Mouse (Mus musculus): ENCODE measurements around the gene Sgsm3. TPM values are rescaled to one million over a fixed set of nuclear protein-coding genes. Genes with fewer than 3 reads are reported as not detected.

Gene Sgsm3
- total and polyA plus RNA-seq, 2 experiments from 2014 or later: 67.2 to 78.9 TPM

GRCm38 (mm10) chr15:80950055-80950454 is 27.5 kb upstream of the Sgsm3 start:
- no peak overlapping the region for H3K4me3 ChIP-seq (ENCODE audit: low read depth, low read length)
- no peak overlapping the region for H3K4me2 ChIP-seq (ENCODE audit: low read depth)
- no peak for DNase-seq
- no peak for ATAC-seq
- H3K27ac ChIP-seq (ENCODE audit: low read depth, low read length): no peak overlapping the region
- H3K4me1 ChIP-seq (ENCODE audit: insufficient read depth): peaks cover 4% of the 10 kb centered on the region; the same call in 1 of the 2 replicates
- H3K9me3 ChIP-seq (ENCODE audit: low read length): no peaks in the 10 kb centered on the region
- WGBS: 91% methylated on average over 7 of the region's 7 CpGs
- no peaks in the 10 kb centered on the region for H3K27me3 ChIP-seq (ENCODE audit: insufficient read depth, low read length)
- no peak overlapping the region for H3K9ac ChIP-seq
- peaks cover 29% of the 10 kb centered on the region for H3K36me3 ChIP-seq (ENCODE audit: insufficient read depth)
- no peak for TF ChIP-seq CTCF (IDR thresholded peaks at IDR 0.05; ENCODE audit: low read depth)

- Histone ChIP-seq H3K27ac (ENCODE audit: low read depth, low read length) (no peak overlapping the region), H3K36me3 (ENCODE audit: insufficient read depth) (peaks cover 52% of the 10 kb centered on the region)
- 92% methylated on average over 9 of the region's 9 CpGs for WGBS
Measured at GRCm38 (mm10) chr15:80953971-80954370, 23.6 kb upstream of the Sgsm3 start.

DNA sequence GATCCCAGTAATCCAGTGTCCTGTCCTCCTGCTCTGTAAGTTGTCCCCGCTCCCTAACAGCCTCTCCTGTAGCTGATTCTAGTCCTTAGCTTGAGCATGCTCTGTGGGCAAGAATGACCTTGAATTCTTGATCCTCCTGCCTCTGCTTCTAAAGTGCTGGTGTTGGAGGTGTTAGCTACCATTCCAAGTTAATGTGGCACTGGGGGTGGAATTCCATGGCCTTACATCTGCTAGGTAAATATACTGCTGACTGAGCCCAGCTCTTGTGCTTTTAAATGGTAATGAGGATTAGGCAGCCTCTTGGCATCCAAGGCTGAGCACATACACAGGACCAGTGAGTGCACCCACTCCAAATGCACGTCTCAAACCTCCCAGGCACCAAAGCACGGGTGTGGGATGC is 22.7 kb upstream of the Sgsm3 start:
- 57% methylated on average over 3 of the region's 3 CpGs for WGBS
- ATAC-seq (no peak), DNase-seq (no peak)
- Histone ChIP-seq H3K9ac (no peak overlapping the region), H3K4me1 (ENCODE audit: insufficient read depth) (no peaks in the 10 kb centered on the region), H3K27me3 (ENCODE audit: insufficient read depth, low read length) (no peaks in the 10 kb centered on the region), H3K9me3 (ENCODE audit: low read length) (no peaks in the 10 kb centered on the region), H3K36me3 (ENCODE audit: insufficient read depth) (peaks cover 58% of the 10 kb centered on the region), H3K4me2 (ENCODE audit: low read depth) (no peak overlapping the region), H3K4me3 (ENCODE audit: low read depth, low read length) (no peak overlapping the region), H3K27ac (ENCODE audit: low read depth, low read length) (no peak overlapping the region)
- TF ChIP-seq CTCF (IDR thresholded peaks at IDR 0.05; ENCODE audit: low read depth): no peak

More at GRCm38 (mm10) chr15:80953971-80954370, 23.6 kb upstream of the Sgsm3 start:
- no peak for DNase-seq
- no peak for TF ChIP-seq CTCF (IDR thresholded peaks at IDR 0.05; ENCODE audit: low read depth)
- Histone ChIP-seq H3K27me3 (ENCODE audit: insufficient read depth, low read length) (no peaks in the 10 kb centered on the region), H3K4me1 (ENCODE audit: insufficient read depth) (peaks cover 4% of the 10 kb centered on the region; the same call in 1 of the 2 replicates), H3K4me3 (ENCODE audit: low read depth, low read length) (no peak overlapping the region), H3K9ac (no peak overlapping the region), H3K9me3 (ENCODE audit: low read length) (no peaks in the 10 kb centered on the region), H3K4me2 (ENCODE audit: low read depth) (no peak overlapping the region)
- ATAC-seq: no peak

DNA sequence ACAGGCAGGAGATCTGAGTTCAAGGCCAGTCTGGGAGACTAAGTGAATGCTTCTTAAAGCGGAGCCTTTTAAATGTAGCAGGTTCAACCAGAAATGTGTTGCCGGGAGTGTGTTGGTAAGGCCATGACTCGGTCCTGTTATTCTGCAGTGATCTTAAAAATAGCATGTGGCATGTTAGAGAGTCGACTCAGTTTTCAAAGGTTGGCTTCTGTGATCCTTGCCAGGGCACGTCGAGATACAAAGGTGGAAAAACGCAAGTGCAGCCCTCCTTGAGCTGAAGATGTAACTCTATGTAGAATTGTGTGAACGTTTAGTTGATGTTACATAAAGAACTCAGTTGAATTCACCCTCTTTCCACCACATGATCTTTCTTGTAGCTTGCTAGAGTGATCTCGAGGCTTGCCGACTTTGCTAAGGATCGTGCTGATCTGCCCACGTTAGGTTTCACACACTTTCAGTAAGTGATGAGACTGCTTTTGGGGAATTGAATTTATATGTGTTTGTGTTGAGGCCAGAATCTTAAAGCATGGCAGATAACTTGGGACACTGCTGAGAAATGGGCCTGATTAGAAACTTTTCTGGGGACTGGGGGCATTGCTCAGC is 21.6 kb upstream of the Sgsm3 start:
- H3K4me2 ChIP-seq (ENCODE audit: low read depth): no peak overlapping the region
- no peaks in the 10 kb centered on the region for H3K4me1 ChIP-seq (ENCODE audit: insufficient read depth)
- H3K9me3 ChIP-seq (ENCODE audit: low read length): no peaks in the 10 kb centered on the region
- no peak overlapping the region for H3K4me3 ChIP-seq (ENCODE audit: low read depth, low read length)
- no peak for TF ChIP-seq CTCF (IDR thresholded peaks at IDR 0.05; ENCODE audit: low read depth)
- H3K27me3 ChIP-seq (ENCODE audit: insufficient read depth, low read length): no peaks in the 10 kb centered on the region
- peaks cover 68% of the 10 kb centered on the region for H3K36me3 ChIP-seq (ENCODE audit: insufficient read depth)
- 94% methylated on average over 12 of the region's 12 CpGs for WGBS
- DNase-seq (no peak), ATAC-seq (no peak)
- H3K9ac ChIP-seq: no peak overlapping the region
- no peak overlapping the region for H3K27ac ChIP-seq (ENCODE audit: low read depth, low read length)

DNA sequence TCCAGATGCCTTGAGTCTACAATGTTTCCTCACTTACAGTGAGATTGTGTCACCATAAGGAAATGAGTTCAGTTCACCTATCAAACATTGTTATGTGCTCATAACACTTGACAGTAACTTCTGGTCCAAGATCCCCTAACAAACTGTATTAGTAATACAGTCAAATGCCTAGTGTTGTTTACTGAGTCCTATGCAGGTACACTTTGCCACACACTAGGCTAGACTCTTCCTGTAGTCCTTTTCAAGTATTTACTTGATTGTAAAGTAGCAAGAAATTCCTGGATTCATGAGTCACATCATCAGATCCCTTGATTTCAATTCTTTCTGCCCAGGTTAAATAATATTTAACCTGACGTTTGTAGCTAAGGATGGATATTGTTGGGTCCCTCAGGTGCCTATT is 8.2 kb upstream of the Sgsm3 start:
- Histone ChIP-seq H3K27ac (ENCODE audit: low read depth, low read length) (no peak overlapping the region), H3K27me3 (ENCODE audit: insufficient read depth, low read length) (no peaks in the 10 kb centered on the region), H3K9me3 (ENCODE audit: low read length) (no peaks in the 10 kb centered on the region), H3K36me3 (ENCODE audit: insufficient read depth) (peaks cover 50% of the 10 kb centered on the region), H3K4me1 (ENCODE audit: insufficient read depth) (no peaks in the 10 kb centered on the region), H3K4me3 (ENCODE audit: low read depth, low read length) (no peak overlapping the region), H3K9ac (no peak overlapping the region), H3K4me2 (ENCODE audit: low read depth) (no peak overlapping the region)
- no peak for ATAC-seq
- no peak for TF ChIP-seq CTCF (IDR thresholded peaks at IDR 0.05; ENCODE audit: low read depth)
- DNase-seq: no peak
- 84% methylated on average over 1 of the region's 1 CpGs for WGBS

GRCm38 (mm10) chr15:80974311-80974710 is 3.3 kb upstream of the Sgsm3 start:
- H3K9ac ChIP-seq: no peak overlapping the region
- DNase-seq (no peak), ATAC-seq (no peak)
- no peaks in the 10 kb centered on the region for H3K9me3 ChIP-seq (ENCODE audit: low read length)
- H3K27me3 ChIP-seq (ENCODE audit: insufficient read depth, low read length): no peaks in the 10 kb centered on the region
- H3K36me3 ChIP-seq (ENCODE audit: insufficient read depth): peaks cover 7% of the 10 kb centered on the region; the same call in 1 of the 2 replicates
- no peak for TF ChIP-seq CTCF (IDR thresholded peaks at IDR 0.05; ENCODE audit: low read depth)
- H3K4me3 ChIP-seq (ENCODE audit: low read depth, low read length): no peak overlapping the region
- H3K4me2 ChIP-seq (ENCODE audit: low read depth): no peak overlapping the region
- 41% methylated on average over 5 of the region's 5 CpGs for WGBS
- no peaks in the 10 kb centered on the region for H3K4me1 ChIP-seq (ENCODE audit: insufficient read depth)
- H3K27ac ChIP-seq (ENCODE audit: low read depth, low read length): no peak overlapping the region

DNA sequence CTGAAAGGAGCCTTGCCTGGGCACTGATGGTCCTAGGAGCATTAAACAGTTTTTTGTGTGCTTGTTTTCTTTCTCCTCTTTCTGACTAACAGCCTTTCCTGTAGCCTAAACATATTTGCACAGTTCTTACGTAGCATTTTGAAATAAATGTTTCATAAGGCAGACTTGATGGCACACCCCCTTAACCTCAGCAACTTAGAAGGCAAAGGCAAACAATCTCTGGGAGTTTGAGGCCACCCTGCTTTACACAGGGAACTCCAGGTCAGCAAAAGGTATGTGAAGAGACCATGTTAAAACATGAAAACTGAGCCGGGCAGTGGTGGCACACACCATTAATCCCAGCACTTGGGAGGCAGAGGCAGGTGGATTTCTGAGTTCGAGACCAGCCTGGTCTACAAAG is 1.9 kb upstream of the Sgsm3 start:
- no peaks in the 10 kb centered on the region for H3K36me3 ChIP-seq (ENCODE audit: insufficient read depth)
- TF ChIP-seq CTCF (IDR thresholded peaks at IDR 0.05; ENCODE audit: low read depth): no peak
- H3K4me1 ChIP-seq (ENCODE audit: insufficient read depth): no peaks in the 10 kb centered on the region
- no peak overlapping the region for H3K4me2 ChIP-seq (ENCODE audit: low read depth)
- ATAC-seq (no peak), DNase-seq (no peak)
- H3K9me3 ChIP-seq (ENCODE audit: low read length): no peaks in the 10 kb centered on the region
- no peak overlapping the region for H3K9ac ChIP-seq
- WGBS: 93% methylated on average over 3 of the region's 3 CpGs
- H3K27me3 ChIP-seq (ENCODE audit: insufficient read depth, low read length): no peaks in the 10 kb centered on the region
- no peak overlapping the region for H3K27ac ChIP-seq (ENCODE audit: low read depth, low read length)
- H3K4me3 ChIP-seq (ENCODE audit: low read depth, low read length): no peak overlapping the region
